Mouse (Mus musculus) heart, postnatal 0 days (tissue): Measurements from ENCODE around the gene Sh2d4b. TPM values are rescaled to one million over a fixed set of nuclear protein-coding genes. Genes with fewer than 3 reads are reported as not detected.
A peak's percentile ranks its signal among the peaks of the same experiment; 100 is the strongest.

Experiments
- ATAC-seq: fragments of 200-750 bp; cut with Nextera tagmentation; 2 replicates; pipeline ENCODE4 v1.8.0; 2017; ENCODE audit warnings: low read depth, moderate number of reproducible peaks, moderate library complexity; ENCODE audit not compliant: insufficient read depth
- DNase-seq: peaks from one replicate; pipeline ENCODE4 v3.0.0-alpha.2; 2016; ENCODE audit warnings: low spot score
- H3K27ac ChIP-seq: fragments of 300-500 bp; sonication (generic); 2 replicates; pipeline ENCODE4 v1.5.1; 2014; ENCODE audit warnings: low read depth, mild to moderate bottlenecking
- H3K27me3 ChIP-seq: fragments of 300-500 bp; sonication (generic); 2 replicates; pipeline ENCODE4 v1.6.1; 2014; ENCODE audit warnings: low read length, mixed read lengths; ENCODE audit not compliant: control insufficient read depth, insufficient read depth
- H3K36me3 ChIP-seq: fragments of 300-500 bp; sonication (generic); replicated peaks from 2 replicates; pipeline ENCODE4 v1.6.1; 2014; ENCODE audit warnings: low read length, mixed read lengths; ENCODE audit not compliant: control insufficient read depth, insufficient read depth
- H3K4me1 ChIP-seq: fragments of 300-500 bp; sonication (generic); 2 replicates; pipeline ENCODE4 v1.6.1; 2014; ENCODE audit warnings: antibody characterized with exemption; ENCODE audit not compliant: control insufficient read depth, insufficient read depth
- H3K4me2 ChIP-seq: fragments of 300-500 bp; sonication (generic); 2 replicates; pipeline ENCODE4 v1.6.1; 2014; ENCODE audit warnings: low read depth, mild to moderate bottlenecking, low read length, moderate library complexity
- H3K4me3 ChIP-seq: fragments of 300-500 bp; sonication (generic); 2 replicates; pipeline ENCODE4 v1.5.1; 2014; ENCODE audit warnings: low read depth, low read length
- H3K9ac ChIP-seq: fragments of 300-500 bp; sonication (generic); replicated peaks from 2 replicates; pipeline ENCODE4 v1.6.1; 2014; ENCODE audit warnings: low read depth, low read length, mixed read lengths
- H3K9me3 ChIP-seq: fragments of 300-500 bp; sonication (generic); replicated peaks from 2 replicates; pipeline ENCODE4 v1.6.1; 2016; ENCODE audit warnings: low read length; ENCODE audit not compliant: control insufficient read depth
- CTCF ChIP-seq: IDR thresholded peaks from 2 replicates; pipeline ENCODE4 v1.5.1; 2016; ENCODE audit warnings: antibody characterized with exemption, control low read depth, low read depth
- EP300 ChIP-seq: IDR thresholded peaks from 2 replicates; pipeline ENCODE4 v1.6.1; 2016; ENCODE audit warnings: antibody characterized with exemption, low read depth
- WGBS: fragments of 180-500 bp; shearing (Covaris S2); extraction: QIAGEN DNeasy Blood & Tissue Kit; methylation state at CpG from one replicate; pipeline ENCODE4 v1.1.7; 2014; 5-methylcytosine and 5-hydroxymethylcytosine counted together
- polyA plus RNA-seq: library from polyadenylated mRNA; unstranded; fragments of >200 nt; fragmentation: Nextera tagmentation; extraction: Ambion mirVana; gene quantifications from 2 replicates; pipeline ENCODE4 v1.2.1, GENCODE M21; 2015
- total RNA-seq: library from RNA; depleted of rRNA; stranded (reverse); fragments of >200 nt; gene quantifications from 2 replicates; pipeline ENCODE4 v1.2.3, GENCODE M21; 2014; ENCODE audit warnings: low replicate concordance; rRNA removed

Sh2d4b gene
- total RNA-seq = 0.46 and 1.0 TPM in 2 replicates
- 0.20 and 0.21 TPM in 2 replicates for polyA plus RNA-seq

DNA sequence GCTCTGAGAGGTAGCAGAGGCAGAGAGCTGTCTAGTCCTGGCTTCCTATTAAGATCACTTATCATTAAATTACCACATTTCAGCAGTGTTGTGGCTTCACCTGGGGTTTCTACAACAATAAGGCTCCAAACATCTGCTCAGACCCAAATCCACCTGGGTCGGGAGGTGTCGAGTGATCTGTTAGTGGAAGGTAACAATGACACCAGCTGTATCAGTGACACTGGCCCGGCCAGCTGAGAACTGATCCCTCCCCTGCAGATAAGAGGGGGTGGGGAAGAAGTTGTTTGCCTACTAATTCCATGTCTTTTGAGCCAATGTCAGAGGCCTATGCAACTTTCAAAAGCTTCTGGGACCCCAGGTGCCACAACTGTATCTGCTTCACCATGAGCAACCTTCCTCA, at the start of gene Sh2d4b:
Gene Sh2d4b, minus strand, starts transcription at position 71 of the 400 bp plus-strand sequence.
- no peak for ATAC-seq
- no peak for DNase-seq

DNA sequence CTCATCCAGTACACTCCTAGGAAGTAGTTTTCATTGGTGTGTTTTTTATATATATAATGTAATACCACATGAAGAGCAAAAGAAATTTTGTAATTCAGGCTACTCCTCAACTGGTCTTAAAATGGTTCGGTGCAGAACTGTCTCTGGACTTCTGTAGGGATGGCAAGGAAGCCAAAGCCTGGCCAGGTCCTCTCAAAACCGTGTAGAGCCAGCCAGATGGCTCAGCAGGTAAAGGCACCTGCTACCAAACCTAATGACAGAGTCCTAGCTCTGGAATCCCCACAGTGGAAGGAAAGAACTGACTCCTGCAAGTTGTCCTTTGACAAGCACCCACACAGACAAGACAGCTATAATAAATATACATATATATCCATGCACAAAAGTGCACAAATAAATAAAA, 49.4 kb upstream of the Sh2d4b start:
- Histone ChIP-seq H3K27ac (no peak overlapping the region), H3K4me2 (no peak overlapping the region), H3K27me3 (no peaks in the 10 kb centered on the region), H3K4me1 (0 out of 2 replicates have a peak, but pooled peaks cover 4% of the 10 kb centered on the region), H3K9ac (no peak overlapping the region), H3K4me3 (no peak overlapping the region), H3K36me3 (no peaks in the 10 kb centered on the region; the same call in 1 of the 2 replicates), H3K9me3 (no peaks in the 10 kb centered on the region)
- WGBS = 83% methylated on average over 2 of the region's 2 CpGs
- TF ChIP-seq CTCF (no peak), EP300 (no peak)
- ATAC-seq (no peak), DNase-seq (no peak)

More for the DNA sequence above, at the start of gene Sh2d4b:
- Histone ChIP-seq H3K4me3 (no peak within 1 kb of the TSS), H3K27ac (no peak within 1 kb of the TSS), H3K4me2 (no peak within 1 kb of the TSS), H3K27me3 (0 out of 2 replicates have a peak, but pooled peaks cover 4% of the 10 kb centered on the region), H3K4me1 (no peaks in the 10 kb centered on the region), H3K36me3 (no peaks in the 10 kb centered on the region), H3K9ac (no peak within 1 kb of the TSS), H3K9me3 (no peaks in the 10 kb centered on the region)
- 36% methylated on average over 3 of the region's 3 CpGs for WGBS
- TF ChIP-seq CTCF (no peak), EP300 (no peak)

DNA sequence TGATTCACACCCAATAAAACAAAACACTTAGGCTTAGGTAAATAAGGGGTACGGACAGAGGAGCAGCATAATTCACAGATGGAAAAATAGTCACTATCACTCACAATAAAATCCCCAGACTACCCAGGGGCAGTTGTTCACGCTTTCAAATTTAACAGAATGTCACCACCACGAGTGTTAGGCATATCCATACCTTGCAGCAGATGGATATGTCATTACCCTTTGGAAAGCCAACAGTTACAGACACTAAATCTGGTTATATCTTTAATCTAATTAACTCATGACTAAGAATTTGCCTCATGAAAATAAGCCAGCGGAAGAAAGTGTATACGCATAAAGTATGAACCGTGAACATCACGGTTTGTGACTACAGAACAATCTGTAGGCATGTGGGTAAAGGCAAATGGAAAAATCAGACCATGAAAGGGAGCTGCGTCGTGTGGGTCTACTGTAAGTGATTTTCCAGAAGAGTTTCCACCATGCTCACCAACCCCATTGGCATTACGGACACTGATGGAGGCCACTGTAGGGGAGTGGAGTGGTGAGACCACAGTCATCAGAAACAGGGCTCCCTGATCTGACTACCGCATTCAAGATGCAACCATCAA, 45.4 kb upstream of the Sh2d4b start:
- Histone ChIP-seq H3K36me3 (no peaks in the 10 kb centered on the region), H3K4me2 (no peak overlapping the region), H3K4me3 (no peak overlapping the region), H3K27ac (no peak overlapping the region), H3K9ac (no peak overlapping the region), H3K9me3 (no peaks in the 10 kb centered on the region), H3K4me1 (peaks cover 24% of the 10 kb centered on the region), H3K27me3 (no peaks in the 10 kb centered on the region)
- ATAC-seq (no peak), DNase-seq (no peak)
- WGBS = 85% methylated on average over 11 of the region's 11 CpGs
- no peak for TF ChIP-seq EP300
- TF ChIP-seq CTCF = no peak

DNA sequence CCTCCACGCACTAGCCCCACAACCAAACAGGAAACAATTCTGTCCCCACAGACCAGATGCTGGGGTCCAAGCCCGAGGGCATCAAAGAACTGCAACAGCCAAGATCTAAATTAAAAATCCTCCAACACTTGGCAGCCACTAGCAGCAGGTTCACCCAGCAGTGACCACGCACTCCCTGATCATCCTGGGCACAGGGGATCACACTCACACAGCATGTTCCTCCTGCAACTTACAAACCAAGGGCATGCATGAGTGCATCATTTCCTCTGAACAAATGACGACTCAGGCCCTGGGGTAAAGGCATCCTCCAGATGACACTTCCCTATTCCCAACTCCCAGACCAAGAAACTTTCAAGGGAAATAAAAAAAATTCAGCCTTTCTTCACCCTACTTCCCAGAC, 44.0 kb upstream of the Sh2d4b start:
- WGBS = 67% methylated on average over 4 of the region's 4 CpGs
- H3K4me1 ChIP-seq = peaks cover 28% of the 10 kb centered on the region
- H3K9me3 ChIP-seq = no peaks in the 10 kb centered on the region
- H3K36me3 ChIP-seq = no peaks in the 10 kb centered on the region
- 0 out of 2 replicates have a peak overlapping the region, but pooled peaks have one; percentile 6 for H3K27ac ChIP-seq
- DNase-seq = no peak
- H3K9ac ChIP-seq = no peak overlapping the region
- no peak overlapping the region for H3K4me2 ChIP-seq
- no peaks in the 10 kb centered on the region for H3K27me3 ChIP-seq
- H3K4me3 ChIP-seq = no peak overlapping the region
- ATAC-seq = peak; percentile 29; the same call in 1 of the 2 replicates
- TF ChIP-seq EP300 (no peak), CTCF (no peak)

DNA sequence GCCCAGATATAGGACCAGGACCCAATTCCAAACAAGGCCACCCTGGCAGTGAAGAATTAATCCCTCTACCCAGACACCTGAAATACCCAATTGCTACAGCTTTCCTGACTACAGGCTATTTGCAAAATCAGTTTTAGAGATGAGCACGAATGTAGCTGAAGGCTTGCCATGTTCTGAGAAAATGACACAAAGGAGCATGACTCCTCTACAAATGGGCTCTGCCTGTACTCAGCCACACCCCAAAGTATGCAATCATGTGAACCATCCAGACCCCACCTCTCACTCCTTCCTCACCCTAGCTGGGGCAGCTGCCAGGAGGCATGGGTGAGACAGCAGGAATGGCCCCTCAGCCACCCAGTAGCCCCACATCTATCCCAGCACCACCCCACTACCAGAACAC, 42.4 kb upstream of the Sh2d4b start:
- no peak for TF ChIP-seq CTCF
- TF ChIP-seq EP300 = no peak
- Histone ChIP-seq H3K4me3 (no peak overlapping the region), H3K4me2 (no peak overlapping the region), H3K4me1 (peaks cover 25% of the 10 kb centered on the region), H3K36me3 (no peaks in the 10 kb centered on the region), H3K9me3 (no peaks in the 10 kb centered on the region), H3K27ac (no peak overlapping the region), H3K27me3 (no peaks in the 10 kb centered on the region), H3K9ac (no peak overlapping the region)
- ATAC-seq (no peak), DNase-seq (no peak)
- 68% methylated on average over 1 of the region's 1 CpGs for WGBS

DNA sequence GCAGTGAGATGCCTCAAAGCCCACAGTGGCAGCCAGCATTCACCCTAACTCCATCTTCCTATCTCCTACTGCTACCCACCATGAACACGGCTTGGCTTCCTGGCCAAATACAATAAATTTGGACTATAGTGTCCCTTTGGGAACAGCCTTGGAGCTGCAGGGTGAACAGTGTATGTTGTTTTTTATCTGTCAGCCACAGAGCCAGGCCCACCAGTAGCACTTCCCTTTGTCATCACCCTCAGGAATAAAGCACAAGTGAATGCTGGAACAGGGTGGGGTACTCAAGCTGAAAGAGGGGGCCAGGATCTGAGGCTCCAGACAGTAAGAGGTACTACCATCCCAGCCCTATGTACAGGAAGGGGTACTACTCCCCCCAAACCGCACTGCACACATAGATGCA, 42.0 kb upstream of the Sh2d4b start:
- H3K27ac ChIP-seq = no peak overlapping the region
- no peaks in the 10 kb centered on the region for H3K27me3 ChIP-seq
- no peak for ATAC-seq
- peaks cover 25% of the 10 kb centered on the region for H3K4me1 ChIP-seq
- no peaks in the 10 kb centered on the region for H3K36me3 ChIP-seq
- TF ChIP-seq CTCF (no peak), EP300 (no peak)
- no peak overlapping the region for H3K9ac ChIP-seq
- WGBS = 20% methylated on average over 2 of the region's 2 CpGs
- no peak overlapping the region for H3K4me2 ChIP-seq
- DNase-seq = no peak
- H3K4me3 ChIP-seq = no peak overlapping the region
- no peaks in the 10 kb centered on the region for H3K9me3 ChIP-seq
